Mouse (Mus musculus): ENCODE results near the gene Trdmt1. TPM values are rescaled to one million over a fixed set of nuclear protein-coding genes. Genes with fewer than 3 reads are reported as not detected.

Trdmt1 gene
- polyA plus RNA-seq, 1 experiment: 5.2 TPM

DNA sequence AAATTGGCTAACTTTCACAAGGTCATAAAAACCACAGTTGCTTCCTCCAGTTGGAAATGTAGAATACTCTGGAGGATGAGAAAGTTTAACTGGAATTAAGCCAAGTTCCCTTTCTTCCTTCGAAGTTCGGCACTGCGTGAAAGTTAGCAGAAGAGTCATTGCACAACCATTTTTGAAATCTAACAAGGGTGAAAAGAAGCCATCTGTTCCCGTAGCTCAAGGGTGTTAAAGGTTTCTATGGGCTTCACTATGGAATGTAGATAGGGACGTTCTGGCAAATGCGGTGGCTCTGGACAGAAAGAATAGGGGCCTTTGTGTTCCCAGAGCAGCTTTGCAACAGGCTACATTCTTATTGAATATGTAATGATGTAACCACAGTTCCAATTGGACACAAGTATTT lies 31.5 kb upstream of the Trdmt1 start:
- Histone ChIP-seq H3K27ac (ENCODE audit: insufficient read depth, low read length) (no peak overlapping the region), H3K4me1 (ENCODE audit: control insufficient read depth, insufficient read depth, low read length) (peaks cover 8% of the 10 kb centered on the region), H3K4me3 (replicated peaks; ENCODE audit: insufficient read depth, low read depth, low read length) (no peak overlapping the region), H3K27me3 (ENCODE audit: control insufficient read depth, insufficient read depth, low read length) (peaks cover 2% of the 10 kb centered on the region; the same call in 1 of the 2 replicates)
- 21% methylated on average over 6 of the region's 6 CpGs for WGBS
- no peak for DNase-seq
- TF ChIP-seq POLR2A (IDR thresholded peaks at IDR 0.05; ENCODE audit: borderline replicate concordance, insufficient read depth, low read length) (no peak), CTCF (IDR thresholded peaks at IDR 0.05; ENCODE audit: borderline replicate concordance, insufficient read depth, low read depth, low read length) (no peak)

DNA sequence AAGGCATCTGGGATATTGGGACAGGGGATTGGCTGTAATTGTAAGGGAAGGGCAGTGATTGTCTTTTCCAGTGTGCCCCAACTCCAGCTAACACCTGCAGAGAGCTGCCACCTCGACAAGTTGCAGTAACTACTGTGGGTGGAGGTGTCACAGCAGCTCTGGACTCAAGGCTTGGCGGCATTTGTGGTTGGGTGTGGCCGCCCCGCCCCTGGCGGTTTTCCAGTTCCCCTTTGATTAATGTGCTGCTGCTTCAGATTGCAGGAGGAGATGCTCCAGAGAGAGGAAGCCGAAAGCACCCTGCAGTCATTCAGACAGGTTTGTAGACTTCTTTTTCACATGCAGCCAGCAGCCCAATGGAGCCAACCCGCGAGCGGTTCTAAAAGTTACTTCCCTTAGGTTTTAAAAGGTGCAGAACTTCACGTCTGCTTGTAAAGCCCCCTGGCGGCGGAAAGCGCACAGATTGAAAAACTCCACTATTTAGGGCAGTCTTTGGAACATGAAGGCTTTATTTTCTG lies 30.9 kb upstream of the Trdmt1 start:
- TF ChIP-seq POLR2A (IDR thresholded peaks at IDR 0.05; ENCODE audit: borderline replicate concordance, insufficient read depth, low read length) (no peak), CTCF (IDR thresholded peaks at IDR 0.05; ENCODE audit: borderline replicate concordance, insufficient read depth, low read depth, low read length) (peak; percentile 32; the same call in 1 of the 2 replicates)
- 6% methylated on average over 13 of the region's 13 CpGs for WGBS
- Histone ChIP-seq H3K27ac (ENCODE audit: insufficient read depth, low read length) (no peak overlapping the region), H3K4me1 (ENCODE audit: control insufficient read depth, insufficient read depth, low read length) (peaks cover 8% of the 10 kb centered on the region), H3K4me3 (replicated peaks; ENCODE audit: insufficient read depth, low read depth, low read length) (peak overlapping the region; percentile 28), H3K27me3 (ENCODE audit: control insufficient read depth, insufficient read depth, low read length) (peaks cover 2% of the 10 kb centered on the region; the same call in 1 of the 2 replicates)
- peak; percentile 29 to 44 for DNase-seq

DNA sequence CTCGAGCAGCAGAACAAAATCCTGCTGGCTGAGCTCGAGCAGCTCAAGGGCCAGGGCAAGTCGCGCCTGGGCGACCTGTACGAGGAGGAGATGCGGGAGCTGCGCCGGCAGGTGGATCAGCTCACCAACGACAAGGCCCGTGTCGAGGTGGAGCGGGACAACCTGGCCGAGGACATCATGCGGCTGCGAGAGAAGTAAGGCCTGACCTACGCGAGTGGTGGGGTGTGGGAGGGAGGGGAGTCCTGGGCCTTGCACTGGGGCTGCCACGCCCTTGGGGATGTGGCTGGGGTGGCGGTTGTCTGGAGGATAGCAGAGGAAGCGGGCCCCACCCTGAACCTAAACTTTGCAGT lies 30.3 kb upstream of the Trdmt1 start:
- no peak for DNase-seq
- Histone ChIP-seq H3K4me3 (replicated peaks; ENCODE audit: insufficient read depth, low read depth, low read length) (peak overlapping the region; percentile 50), H3K27me3 (ENCODE audit: control insufficient read depth, insufficient read depth, low read length) (peaks cover 2% of the 10 kb centered on the region; the same call in 1 of the 2 replicates), H3K4me1 (ENCODE audit: control insufficient read depth, insufficient read depth, low read length) (peaks cover 8% of the 10 kb centered on the region), H3K27ac (ENCODE audit: insufficient read depth, low read length) (no peak overlapping the region)
- WGBS: 3% methylated on average over 21 of the region's 21 CpGs
- TF ChIP-seq POLR2A (IDR thresholded peaks at IDR 0.05; ENCODE audit: borderline replicate concordance, insufficient read depth, low read length) (no peak), CTCF (IDR thresholded peaks at IDR 0.05; ENCODE audit: borderline replicate concordance, insufficient read depth, low read depth, low read length) (no peak)

DNA sequence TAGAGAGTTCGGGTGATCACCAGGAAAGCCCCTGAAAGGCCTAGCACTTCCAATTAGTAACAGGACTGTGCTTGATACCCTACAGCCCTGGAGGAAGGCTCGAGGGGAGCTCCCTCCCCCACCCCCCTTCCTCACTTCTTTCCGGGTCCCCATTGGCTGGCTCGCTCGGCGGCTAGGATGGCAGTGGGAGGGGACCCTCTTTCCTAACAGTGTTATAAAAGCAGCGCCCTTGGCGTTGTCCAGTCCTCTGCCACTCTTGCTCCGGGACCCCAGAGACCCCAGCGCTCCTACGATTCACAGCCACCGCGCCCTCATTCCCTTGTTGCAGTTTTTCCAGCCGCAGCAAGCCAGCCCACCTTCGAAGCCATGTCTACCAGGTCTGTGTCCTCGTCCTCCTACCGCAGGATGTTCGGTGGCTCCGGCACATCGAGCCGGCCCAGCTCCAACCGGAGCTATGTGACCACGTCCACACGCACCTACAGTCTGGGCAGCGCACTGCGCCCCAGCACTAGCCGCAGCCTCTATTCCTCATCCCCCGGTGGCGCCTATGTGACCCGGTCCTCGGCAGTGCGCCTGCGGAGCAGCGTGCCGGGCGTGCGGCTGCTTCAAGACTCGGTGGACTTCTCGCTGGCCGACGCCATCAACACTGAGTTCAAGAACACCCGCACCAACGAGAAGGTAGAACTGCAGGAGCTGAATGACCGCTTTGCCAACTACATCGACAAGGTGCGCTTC lies 29.8 kb upstream of the Trdmt1 start:
- TF ChIP-seq POLR2A (IDR thresholded peaks at IDR 0.05; ENCODE audit: borderline replicate concordance, insufficient read depth, low read length): no peak
- no peak for TF ChIP-seq CTCF (IDR thresholded peaks at IDR 0.05; ENCODE audit: borderline replicate concordance, insufficient read depth, low read depth, low read length)
- under 1% methylated on average over 46 of the region's 46 CpGs for WGBS
- Histone ChIP-seq H3K27me3 (ENCODE audit: control insufficient read depth, insufficient read depth, low read length) (peaks cover 2% of the 10 kb centered on the region; the same call in 1 of the 2 replicates), H3K4me3 (replicated peaks; ENCODE audit: insufficient read depth, low read depth, low read length) (peak overlapping the region; percentile 50), H3K27ac (ENCODE audit: insufficient read depth, low read length) (no peak overlapping the region), H3K4me1 (ENCODE audit: control insufficient read depth, insufficient read depth, low read length) (peaks cover 8% of the 10 kb centered on the region)
- DNase-seq: peak; percentile 31 to 46

DNA sequence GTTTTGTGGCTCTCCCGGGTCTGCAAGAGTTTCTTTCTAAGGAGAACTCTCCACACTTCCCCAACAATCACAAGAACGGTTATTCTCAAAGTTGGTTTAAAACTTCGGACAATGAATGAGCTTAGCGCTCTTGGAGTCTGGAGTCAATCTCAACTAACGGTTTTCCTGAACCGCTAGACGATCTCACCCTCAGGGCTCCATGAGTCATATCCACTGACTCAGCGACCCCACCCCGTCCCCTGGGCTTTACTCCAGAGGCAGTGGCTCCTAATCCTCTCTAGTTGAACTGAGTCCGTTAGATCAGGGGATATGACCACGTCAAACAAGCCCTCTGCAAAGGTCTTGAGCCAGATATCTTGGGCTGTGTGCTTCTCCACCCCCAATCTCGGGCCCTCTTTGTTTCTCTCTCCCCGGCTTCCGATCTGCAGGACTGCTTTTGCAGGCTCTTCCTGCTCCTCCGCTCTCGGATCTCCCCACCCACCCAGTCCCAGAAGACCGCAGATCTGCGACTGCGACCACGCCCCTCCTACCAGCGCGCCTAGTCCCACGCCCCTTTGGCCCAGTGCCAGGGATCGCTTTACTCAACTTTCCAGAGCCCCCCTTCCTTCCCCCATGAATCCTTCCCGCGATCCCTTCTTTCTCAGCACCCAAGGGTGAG lies 29.1 kb upstream of the Trdmt1 start, which contains the start of gene Vim:
TSS of gene Vim (plus strand) at position 520 of the 658 bp plus-strand sequence.
- peak; percentile 31 to 38 for DNase-seq
- H3K4me1 ChIP-seq (ENCODE audit: control insufficient read depth, insufficient read depth, low read length): peaks cover 6% of the 10 kb centered on the region
- WGBS: under 1% methylated on average over 26 of the region's 26 CpGs
- no peak within 1 kb of the TSS for H3K27ac ChIP-seq (ENCODE audit: insufficient read depth, low read length)
- H3K4me3 ChIP-seq (replicated peaks; ENCODE audit: insufficient read depth, low read depth, low read length): peak within 1 kb of the TSS; percentile 50
- H3K27me3 ChIP-seq (ENCODE audit: control insufficient read depth, insufficient read depth, low read length): peaks cover 2% of the 10 kb centered on the region; the same call in 1 of the 2 replicates
- TF ChIP-seq POLR2A (IDR thresholded peaks at IDR 0.05; ENCODE audit: borderline replicate concordance, insufficient read depth, low read length) (no peak), CTCF (IDR thresholded peaks at IDR 0.05; ENCODE audit: borderline replicate concordance, insufficient read depth, low read depth, low read length) (no peak)

DNA sequence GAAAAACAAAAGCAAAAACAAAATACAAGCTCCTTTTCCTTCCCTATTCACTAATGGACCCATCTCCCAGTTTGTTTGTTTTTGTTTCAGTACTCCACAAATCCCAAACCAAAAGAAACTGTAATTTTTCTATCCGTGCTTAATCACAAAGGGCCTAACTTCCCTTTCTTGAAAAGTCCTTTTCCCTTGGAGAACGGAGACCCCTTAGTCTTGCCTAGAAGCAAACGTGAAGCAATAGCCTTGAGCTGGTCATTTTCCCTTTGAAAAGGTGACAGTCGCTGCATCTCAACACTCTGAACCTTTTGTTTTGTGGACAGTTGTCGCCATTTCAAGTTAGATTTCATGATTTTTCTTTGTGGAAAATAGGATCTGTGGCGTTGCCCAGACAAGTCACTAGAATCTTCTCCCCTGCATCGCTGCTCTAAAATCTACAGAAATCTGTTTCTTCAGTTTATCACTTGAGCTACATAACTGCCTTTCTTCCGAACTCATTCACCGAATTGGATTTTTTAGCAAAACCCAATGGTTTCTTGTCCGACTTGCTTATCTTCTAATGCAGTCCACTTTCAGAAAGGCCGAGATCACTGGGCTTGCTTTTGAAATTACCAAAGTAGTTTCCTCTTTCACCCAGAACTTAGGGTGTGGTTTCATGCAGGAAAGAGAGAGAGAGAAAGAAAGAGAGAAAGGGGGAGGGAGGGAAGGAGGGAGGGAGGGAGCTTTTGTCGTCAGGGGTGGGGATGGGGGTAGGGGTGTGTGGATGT lies 28.4 kb upstream of the Trdmt1 start:
- WGBS: 39% methylated on average over 12 of the region's 12 CpGs
- no peak for TF ChIP-seq CTCF (IDR thresholded peaks at IDR 0.05; ENCODE audit: borderline replicate concordance, insufficient read depth, low read depth, low read length)
- TF ChIP-seq POLR2A (IDR thresholded peaks at IDR 0.05; ENCODE audit: borderline replicate concordance, insufficient read depth, low read length): no peak
- DNase-seq: no peak
- Histone ChIP-seq H3K27me3 (ENCODE audit: control insufficient read depth, insufficient read depth, low read length) (peaks cover 2% of the 10 kb centered on the region; the same call in 1 of the 2 replicates), H3K27ac (ENCODE audit: insufficient read depth, low read length) (no peak overlapping the region), H3K4me3 (replicated peaks; ENCODE audit: insufficient read depth, low read depth, low read length) (no peak overlapping the region), H3K4me1 (ENCODE audit: control insufficient read depth, insufficient read depth, low read length) (peaks cover 3% of the 10 kb centered on the region; the same call in 1 of the 2 replicates)

DNA sequence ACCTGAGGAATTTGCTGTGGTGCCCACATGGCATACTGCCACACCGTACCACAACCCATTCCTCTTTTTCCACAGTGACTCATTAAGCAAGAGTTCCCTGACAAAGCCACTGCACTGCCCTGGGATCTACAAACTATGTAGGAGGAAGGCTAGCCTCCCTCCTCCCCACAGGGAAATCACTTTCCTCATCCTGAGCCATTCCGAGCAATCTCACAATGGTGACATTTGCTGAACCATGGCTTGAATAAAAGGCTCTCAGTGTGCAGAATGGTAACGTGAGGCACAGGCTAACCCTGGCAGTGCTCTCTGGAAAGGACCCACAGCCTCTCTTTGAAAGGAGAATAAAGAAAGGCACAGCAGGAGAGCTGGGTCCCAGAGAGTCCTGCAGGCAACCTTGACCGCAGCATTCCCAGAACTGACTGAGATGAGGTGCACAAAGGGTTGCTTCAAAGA lies 27.7 kb upstream of the Trdmt1 start:
- H3K27me3 ChIP-seq (ENCODE audit: control insufficient read depth, insufficient read depth, low read length): peaks cover 2% of the 10 kb centered on the region; the same call in 1 of the 2 replicates
- peaks cover 3% of the 10 kb centered on the region; the same call in 1 of the 2 replicates for H3K4me1 ChIP-seq (ENCODE audit: control insufficient read depth, insufficient read depth, low read length)
- H3K4me3 ChIP-seq (replicated peaks; ENCODE audit: insufficient read depth, low read depth, low read length): no peak overlapping the region
- WGBS: 55% methylated on average over 4 of the region's 4 CpGs
- no peak overlapping the region for H3K27ac ChIP-seq (ENCODE audit: insufficient read depth, low read length)
- TF ChIP-seq CTCF (IDR thresholded peaks at IDR 0.05; ENCODE audit: borderline replicate concordance, insufficient read depth, low read depth, low read length): no peak
- TF ChIP-seq POLR2A (IDR thresholded peaks at IDR 0.05; ENCODE audit: borderline replicate concordance, insufficient read depth, low read length): no peak
- no peak for DNase-seq

Data from cerebellum, adult 2 months (tissue).